Mouse (Mus musculus) bone marrow, adult 2 months (tissue): Measurements from ENCODE around the gene Sf1. TPM values are rescaled to one million over a fixed set of nuclear protein-coding genes. Genes with fewer than 3 reads are reported as not detected.

Source experiments
- H3K27ac ChIP-seq: fragments of 200-500 bp; 2 replicates; pipeline ENCODE4 v1.5.1; 2012; ENCODE audit warnings: low read depth, mild to moderate bottlenecking, control low read depth, inconsistent platforms, low read length; ENCODE audit not compliant: control insufficient read depth, poor library complexity, insufficient read depth
- H3K4me1 ChIP-seq: fragments of 200-500 bp; 2 replicates; pipeline ENCODE4 v1.6.1; 2011; ENCODE audit warnings: low read length; ENCODE audit not compliant: control insufficient read depth, insufficient read depth
- H3K4me3 ChIP-seq: fragments of 200-500 bp; replicated peaks from 2 replicates; pipeline ENCODE3; 2011; ENCODE audit warnings: mild to moderate bottlenecking, low read depth, low read length, control low read depth; ENCODE audit not compliant: control insufficient read depth
- CTCF ChIP-seq: fragments of 200-500 bp; IDR thresholded peaks from 2 replicates; pipeline ENCODE4 v1.5.1; 2011; ENCODE audit warnings: low read length, control low read depth; ENCODE audit not compliant: control insufficient read depth, insufficient read depth
- POLR2A ChIP-seq: fragments of 200-500 bp; IDR thresholded peaks from 2 replicates; pipeline ENCODE4 v1.6.1; 2011; ENCODE audit warnings: low read depth, mild to moderate bottlenecking, control low read depth, low read length, borderline replicate concordance; ENCODE audit not compliant: control insufficient read depth
- WGBS: fragments of 180-500 bp; shearing (Covaris S2); methylation state at CpG from one replicate; pipeline ENCODE4 v1.1.7; 2018; 5-methylcytosine and 5-hydroxymethylcytosine counted together
- polyA plus RNA-seq: library from polyadenylated mRNA; stranded (reverse); fragments of >200 nt; gene quantifications from 2 replicates; pipeline ENCODE4 v1.2.4, GENCODE M21; 2011; ENCODE audit warnings: low replicate concordance; ENCODE audit not compliant: missing spikeins, insufficient read depth, insufficient read length

Gene Sf1
- polyA plus RNA-seq, 1 experiment, result 184 TPM

DNA sequence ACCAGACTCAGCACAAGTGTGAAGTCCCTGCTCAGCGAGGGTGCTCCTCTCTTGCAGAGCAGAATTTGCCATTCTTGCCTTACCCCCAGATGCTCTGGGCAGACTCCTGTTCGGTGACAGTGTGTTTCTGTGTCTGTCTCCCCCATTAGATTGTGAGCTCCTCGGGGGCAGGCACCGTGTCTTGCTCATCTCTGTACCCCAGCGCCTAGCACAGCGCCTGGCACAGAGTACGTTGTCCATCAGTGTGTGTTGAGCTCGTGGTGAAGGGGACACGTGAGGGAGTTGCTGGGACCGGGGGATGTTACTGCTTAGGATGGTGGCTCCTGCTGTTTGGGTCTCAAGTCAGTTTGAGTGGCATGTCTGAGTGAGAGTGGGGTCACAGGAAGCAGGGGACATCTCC, 40.4 kb downstream of the Sf1 start:
- peaks cover 4% of the 10 kb centered on the region; the same call in 1 of the 2 replicates for H3K4me1 ChIP-seq
- H3K4me3 ChIP-seq, result no peak overlapping the region
- TF ChIP-seq CTCF (no peak), POLR2A (no peak)
- WGBS, result 82% methylated on average over 10 of the region's 10 CpGs
- no peak overlapping the region for H3K27ac ChIP-seq

GRCm38 (mm10) chr19:6405433-6405832, 41.9 kb downstream of the Sf1 start:
- no peak overlapping the region for H3K27ac ChIP-seq
- no peak overlapping the region for H3K4me3 ChIP-seq
- H3K4me1 ChIP-seq, result peaks cover 4% of the 10 kb centered on the region; the same call in 1 of the 2 replicates
- TF ChIP-seq CTCF (no peak), POLR2A (no peak)
- 79% methylated on average over 10 of the region's 10 CpGs for WGBS

GRCm38 (mm10) chr19:6407109-6407508, 43.6 kb downstream of the Sf1 start:
- WGBS, result 88% methylated on average over 8 of the region's 8 CpGs
- TF ChIP-seq POLR2A, result no peak
- no peak for TF ChIP-seq CTCF
- H3K4me3 ChIP-seq, result no peak overlapping the region
- H3K4me1 ChIP-seq, result peaks cover 4% of the 10 kb centered on the region; the same call in 1 of the 2 replicates
- H3K27ac ChIP-seq, result no peak overlapping the region

DNA sequence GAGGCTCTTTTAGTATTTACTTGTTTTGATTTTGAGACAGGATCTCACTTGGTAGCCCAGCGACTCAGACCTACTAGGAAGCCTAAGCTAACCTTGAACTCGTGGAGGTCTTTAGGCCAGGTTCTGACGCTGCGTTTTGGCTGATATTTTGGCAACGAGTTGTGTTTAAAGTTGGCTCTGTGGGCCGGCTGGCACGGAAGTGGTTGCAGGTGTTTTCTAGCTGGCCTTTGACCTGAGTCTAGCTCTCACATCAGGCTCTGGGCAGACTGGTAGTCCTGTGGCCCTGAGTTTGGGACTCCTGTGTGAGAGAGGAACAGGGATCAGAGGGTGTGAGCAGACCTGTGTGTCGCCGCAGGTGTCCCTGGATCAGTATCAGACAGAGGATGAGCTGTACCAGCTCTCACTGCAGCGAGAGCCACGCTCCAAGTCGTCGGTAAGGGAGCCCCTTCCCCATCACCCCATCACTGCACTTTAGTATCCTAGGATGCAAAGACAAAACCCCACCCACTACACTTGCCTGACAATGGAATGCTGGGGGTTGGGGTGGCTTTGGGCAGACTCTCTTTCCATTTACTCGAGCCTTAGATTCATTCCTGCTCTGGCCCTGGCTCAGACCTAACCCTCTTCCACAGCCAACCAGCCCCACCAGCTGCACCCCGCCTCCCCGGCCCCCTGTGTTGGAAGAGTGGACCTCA, 44.5 kb downstream of the Sf1 start:
- H3K4me1 ChIP-seq, result no peaks in the 10 kb centered on the region; the same call in 1 of the 2 replicates
- WGBS, result 87% methylated on average over 16 of the region's 16 CpGs
- TF ChIP-seq POLR2A (no peak), CTCF (no peak)
- H3K4me3 ChIP-seq, result no peak overlapping the region
- no peak overlapping the region for H3K27ac ChIP-seq

GRCm38 (mm10) chr19:6408749-6409148, 45.3 kb downstream of the Sf1 start:
- H3K27ac ChIP-seq, result no peak overlapping the region
- H3K4me3 ChIP-seq, result no peak overlapping the region
- TF ChIP-seq CTCF (no peak), POLR2A (no peak)
- 56% methylated on average over 8 of the region's 8 CpGs for WGBS
- H3K4me1 ChIP-seq, result no peaks in the 10 kb centered on the region; the same call in 1 of the 2 replicates

DNA sequence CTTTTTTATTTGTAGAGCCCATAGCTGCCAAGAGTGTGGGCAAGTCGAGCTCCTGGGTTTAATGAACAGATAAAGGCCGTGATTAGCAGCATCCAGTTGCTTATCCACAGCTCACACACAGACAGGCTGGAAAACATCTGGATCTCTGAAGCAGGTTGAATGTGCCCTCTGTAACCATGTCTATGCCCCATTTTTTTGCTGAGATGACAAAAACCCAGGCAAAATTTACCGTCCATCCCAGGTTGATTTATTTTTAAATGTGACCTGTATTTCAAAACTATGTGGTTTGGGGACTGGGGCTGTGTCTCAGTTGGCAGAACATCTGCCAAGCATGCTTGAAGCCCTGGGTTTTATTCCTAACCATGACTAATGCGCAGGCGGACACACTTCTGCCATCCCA, 45.7 kb downstream of the Sf1 start:
- WGBS, result 65% methylated on average over 5 of the region's 5 CpGs
- Histone ChIP-seq H3K4me3 (no peak overlapping the region), H3K4me1 (no peaks in the 10 kb centered on the region; the same call in 1 of the 2 replicates), H3K27ac (no peak overlapping the region)
- no peak for TF ChIP-seq CTCF
- TF ChIP-seq POLR2A, result no peak

GRCm38 (mm10) chr19:6409936-6410335, 46.4 kb downstream of the Sf1 start:
- no peak for TF ChIP-seq CTCF
- no peak for TF ChIP-seq POLR2A
- WGBS, result 68% methylated on average over 5 of the region's 5 CpGs
- Histone ChIP-seq H3K4me3 (no peak overlapping the region), H3K4me1 (no peaks in the 10 kb centered on the region; the same call in 1 of the 2 replicates), H3K27ac (no peak overlapping the region)

DNA sequence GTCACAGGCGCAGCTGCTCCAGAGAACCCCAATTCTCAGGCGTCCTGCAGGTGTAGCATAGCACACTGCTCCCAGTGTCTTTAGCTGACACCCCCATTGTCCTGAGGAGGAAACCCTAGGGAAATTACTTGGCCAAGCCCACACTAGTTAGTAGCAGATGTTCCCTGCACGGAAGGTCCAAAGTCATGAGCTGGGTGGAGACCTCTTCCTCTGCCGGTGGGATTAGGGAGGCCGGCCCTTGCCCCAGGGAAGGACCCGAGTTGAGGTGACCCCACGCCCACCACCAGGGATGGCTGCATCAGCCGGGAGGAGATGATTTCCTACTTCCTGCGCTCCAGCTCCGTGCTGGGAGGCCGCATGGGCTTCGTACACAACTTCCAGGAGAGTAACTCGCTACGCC, 49.3 kb downstream of the Sf1 start:
- 86% methylated on average over 14 of the region's 14 CpGs for WGBS
- TF ChIP-seq POLR2A (no peak), CTCF (no peak)
- H3K4me3 ChIP-seq, result no peak overlapping the region
- H3K27ac ChIP-seq, result no peak overlapping the region
- H3K4me1 ChIP-seq, result no peaks in the 10 kb centered on the region; the same call in 1 of the 2 replicates
